In genomic region chr13:53193713-53194112, GRCm38 (mm10) we compare ENCODE assay signal across 12 mouse cellular contexts.
DNase-seq lines count a peak whose midpoint lies in the region; ATAC-seq and TF ChIP-seq lines count a peak whose summit lies in the region.
"Had no signal": no experiment of that assay in that cellular context is flagged by ENCODE, and none has a peak within 500 bp of the region (broad histone marks: within the 10 kb centered on the region; RNA-seq: fewer than 3 reads in every experiment).

No protein-coding gene starts in this region.

- H3K4me1 ChIP-seq in heart, embryonic 10.5 days: peaks cover 70% of the 10 kb centered on the region
- H3K4me1 ChIP-seq in midbrain, embryonic 10.5 days: peaks cover 24% of the 10 kb centered on the region
- no peaks in the 10 kb centered on the region for H3K4me1 ChIP-seq in midbrain, postnatal 0 days (ENCODE audit: insufficient read depth, low read length)
- peaks cover 64% of the 10 kb centered on the region for H3K4me1 ChIP-seq in intestine, embryonic 16.5 days (ENCODE audit: control insufficient read depth, insufficient read depth, low read length)
- H3K4me1 ChIP-seq in liver, embryonic 12.5 days: no peaks in the 10 kb centered on the region
- H3K4me1 ChIP-seq: megakaryocyte, embryonic 14.5 days had no signal

- no peak for ATAC-seq in midbrain, postnatal 0 days (ENCODE audit: low FRiP score)
- ATAC-seq in intestine, embryonic 16.5 days: no peak
- no peak for ATAC-seq in liver, embryonic 12.5 days
- ATAC-seq: liver, postnatal 0 days had no signal

- peak overlapping the region; percentile 72 for H3K27ac ChIP-seq in heart, embryonic 10.5 days
- peak overlapping the region; percentile 1; the same call in 1 of the 2 replicates for H3K27ac ChIP-seq in midbrain, embryonic 10.5 days (replicated peaks)
- no peak overlapping the region for H3K27ac ChIP-seq in midbrain, postnatal 0 days (ENCODE audit: low read depth, low read length)
- 0 out of 2 replicates have a peak overlapping the region, but pooled peaks have one; percentile 3 for H3K27ac ChIP-seq in intestine, embryonic 16.5 days (ENCODE audit: low read length)
- H3K27ac ChIP-seq in gastrocnemius, adult 2 months: no peak overlapping the region
- H3K27ac ChIP-seq in liver, embryonic 12.5 days: no peak overlapping the region

- intact Hi-C loops in heart, postnatal 25 days (cut with DNase I): no loop called here
- intact Hi-C loops in gastrocnemius, adult 2 months (cut with DNase I): no loop called here

- no peak overlapping the region for H3K9ac ChIP-seq in midbrain, postnatal 0 days (replicated peaks; ENCODE audit: low read length, poor library complexity, severe bottlenecking)
- H3K9ac ChIP-seq in intestine, embryonic 16.5 days (ENCODE audit: low read depth, low read length): no peak overlapping the region
- H3K9ac ChIP-seq in liver, embryonic 12.5 days: no peak overlapping the region
- H3K9ac ChIP-seq: liver, postnatal 0 days had no signal

- DNase-seq in heart, embryonic 10.5 days (ENCODE audit: low spot score): no peak
- DNase-seq in heart, postnatal 25 days (ENCODE audit: low spot score): no peak
- no peak for DNase-seq in midbrain, embryonic 10.5 days (ENCODE audit: low spot score)
- no peak for DNase-seq in midbrain, postnatal 0 days (ENCODE audit: low spot score)
- DNase-seq in adrenal gland, adult 2 months: no peak
- DNase-seq in gastrocnemius, adult 2 months: no peak
- DNase-seq: cerebellum, postnatal 14 days; kidney, postnatal 25 days; liver, postnatal 0 days had no signal

- H3K4me2 ChIP-seq in midbrain, postnatal 0 days (ENCODE audit: low read depth, low read length, poor library complexity, severe bottlenecking): no peak overlapping the region
- no peak overlapping the region for H3K4me2 ChIP-seq in intestine, embryonic 16.5 days (ENCODE audit: low read depth, low read length)
- H3K4me2 ChIP-seq in liver, embryonic 12.5 days: no peak overlapping the region

- no peaks in the 10 kb centered on the region for H3K27me3 ChIP-seq in heart, embryonic 10.5 days (ENCODE audit: insufficient read depth, poor library complexity, severe bottlenecking)
- H3K27me3 ChIP-seq in midbrain, embryonic 10.5 days (ENCODE audit: low read depth, poor library complexity, severe bottlenecking): no peaks in the 10 kb centered on the region
- H3K27me3 ChIP-seq in midbrain, postnatal 0 days (ENCODE audit: insufficient read depth, low read length): no peaks in the 10 kb centered on the region
- H3K27me3 ChIP-seq in intestine, embryonic 16.5 days (replicated peaks; ENCODE audit: control insufficient read depth, insufficient read depth, low read length): no peaks in the 10 kb centered on the region
- H3K27me3 ChIP-seq in liver, embryonic 12.5 days (replicated peaks): no peaks in the 10 kb centered on the region

- H3K9me3 ChIP-seq in heart, embryonic 10.5 days: no peaks in the 10 kb centered on the region
- no peaks in the 10 kb centered on the region for H3K9me3 ChIP-seq in midbrain, embryonic 10.5 days (replicated peaks)
- no peaks in the 10 kb centered on the region for H3K9me3 ChIP-seq in midbrain, postnatal 0 days (ENCODE audit: low read length)
- no peaks in the 10 kb centered on the region for H3K9me3 ChIP-seq in intestine, embryonic 16.5 days (ENCODE audit: control insufficient read depth, low read length)
- no peaks in the 10 kb centered on the region for H3K9me3 ChIP-seq in liver, embryonic 12.5 days (replicated peaks)
- H3K9me3 ChIP-seq: megakaryocyte, embryonic 14.5 days had no signal

- TF ChIP-seq CTCF in midbrain, postnatal 0 days (IDR thresholded peaks at IDR 0.05): no peak
- TF ChIP-seq CTCF in gastrocnemius, adult 2 months (IDR thresholded peaks at IDR 0.05): no peak

- H3K36me3 ChIP-seq in heart, embryonic 10.5 days: no peaks in the 10 kb centered on the region
- no peaks in the 10 kb centered on the region for H3K36me3 ChIP-seq in midbrain, embryonic 10.5 days
- H3K36me3 ChIP-seq in midbrain, postnatal 0 days (ENCODE audit: insufficient read depth, low read length): no peaks in the 10 kb centered on the region
- no peaks in the 10 kb centered on the region for H3K36me3 ChIP-seq in intestine, embryonic 16.5 days (ENCODE audit: control insufficient read depth, insufficient read depth, low read length)
- no peaks in the 10 kb centered on the region for H3K36me3 ChIP-seq in liver, embryonic 12.5 days

- 27% methylated on average over 6 of the region's 6 CpGs for WGBS in heart, embryonic 10.5 days
- WGBS in midbrain, embryonic 10.5 days: 83% methylated on average over 6 of the region's 6 CpGs
- 67% methylated on average over 6 of the region's 6 CpGs for WGBS in midbrain, postnatal 0 days
- WGBS in intestine, embryonic 16.5 days: 25% methylated on average over 6 of the region's 6 CpGs
- 58% methylated on average over 6 of the region's 6 CpGs for WGBS in liver, embryonic 12.5 days (ENCODE audit: insufficient replicate concordance)

- no peak overlapping the region for H3K4me3 ChIP-seq in heart, embryonic 10.5 days
- H3K4me3 ChIP-seq in midbrain, embryonic 10.5 days: no peak overlapping the region
- no peak overlapping the region for H3K4me3 ChIP-seq in midbrain, postnatal 0 days (ENCODE audit: low read depth, low read length)
- no peak overlapping the region for H3K4me3 ChIP-seq in intestine, embryonic 16.5 days (ENCODE audit: low read length)
- H3K4me3 ChIP-seq in gastrocnemius, adult 2 months: no peak overlapping the region
- no peak overlapping the region for H3K4me3 ChIP-seq in liver, embryonic 12.5 days
- H3K4me3 ChIP-seq: megakaryocyte, embryonic 14.5 days had no signal

Comparison
In these comparisons a context has a peak if more than half of its experiments do, and no peak if none do; other contexts are left out.
1. H3K27ac ChIP-seq: peak in heart, embryonic 10.5 days (single experiment), midbrain, embryonic 10.5 days (single experiment) and intestine, embryonic 16.5 days (single experiment); none in midbrain, postnatal 0 days (single experiment), gastrocnemius, adult 2 months (single experiment) and liver, embryonic 12.5 days (single experiment).